Mouse (Mus musculus): ENCODE measurements around the gene Sox12. TPM values are rescaled to one million over a fixed set of nuclear protein-coding genes. Genes with fewer than 3 reads are reported as not detected.

Gene Sox12
- 49.7 and 50.2 TPM in 2 replicates for total RNA-seq (2014; rRNA removed)
- polyA plus RNA-seq (2015; fragmentation: Nextera tagmentation; extraction: Ambion mirVana): 9.7 and 10.1 TPM in 2 replicates

DNA sequence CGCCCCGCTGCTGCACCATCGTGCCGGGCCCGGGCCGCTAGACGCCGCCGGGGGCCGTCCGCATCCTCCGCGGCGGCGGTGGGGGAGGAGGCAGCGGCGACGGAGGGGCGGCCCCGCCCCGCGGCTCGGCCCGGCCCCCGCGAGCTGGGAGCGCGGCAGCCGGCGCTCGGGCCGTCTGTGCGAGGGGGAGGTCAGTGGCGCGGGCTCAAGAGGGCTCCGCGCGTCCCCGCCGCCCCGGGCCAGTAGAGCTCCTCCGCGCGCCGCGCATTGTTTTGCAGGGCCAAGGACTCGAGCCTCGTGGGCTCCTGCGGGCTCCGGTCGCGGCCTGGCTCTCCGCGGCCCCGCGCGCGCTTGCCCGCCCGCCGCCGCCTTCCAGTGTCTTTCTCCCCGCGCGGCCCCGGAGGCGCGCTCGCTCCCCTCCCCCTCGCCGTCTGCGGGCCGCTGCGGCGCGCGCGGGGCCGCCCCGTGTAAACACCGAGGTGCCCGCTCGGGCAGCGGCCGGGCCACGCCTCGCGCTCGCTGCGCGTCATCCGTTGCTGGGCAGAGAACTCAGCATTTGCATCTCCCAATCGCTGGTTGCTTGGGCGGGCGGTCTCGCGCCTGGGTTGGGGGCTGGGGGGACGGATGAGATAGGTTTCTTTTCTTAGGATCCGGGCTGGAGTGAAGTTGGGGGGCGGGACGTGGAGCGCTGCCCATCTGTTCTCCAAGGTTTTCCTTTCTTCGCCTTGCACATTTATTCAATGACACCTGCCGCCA, at the start of gene Sox12:
Gene Sox12 (minus strand): TSS at position 384 of the 756 bp plus-strand sequence.
- peak within 1 kb of the TSS; percentile 94 for H3K4me2 ChIP-seq (ENCODE audit: low read depth, low read length)
- H3K36me3 ChIP-seq (ENCODE audit: insufficient read depth, low read length): no peaks in the 10 kb centered on the region
- no peaks in the 10 kb centered on the region for H3K27me3 ChIP-seq (ENCODE audit: insufficient read depth, low read length)
- ATAC-seq: peak; percentile 73
- H3K9ac ChIP-seq (replicated peaks; ENCODE audit: low read length): peak within 1 kb of the TSS; percentile 78
- 3% methylated on average over 56 of the region's 104 CpGs for WGBS
- H3K27ac ChIP-seq: peak within 1 kb of the TSS; percentile 99
- peaks cover 18% of the 10 kb centered on the region; the same call in 1 of the 2 replicates for H3K4me1 ChIP-seq (ENCODE audit: insufficient read depth, low read length)
- DNase-seq (ENCODE audit: low spot score): peak; percentile 99
- H3K4me3 ChIP-seq (ENCODE audit: low read length): peak within 1 kb of the TSS; percentile 56
- TF ChIP-seq CTCF (IDR thresholded peaks at IDR 0.05; ENCODE audit: low read depth): no peak
- no peaks in the 10 kb centered on the region for H3K9me3 ChIP-seq (ENCODE audit: low read length)

DNA sequence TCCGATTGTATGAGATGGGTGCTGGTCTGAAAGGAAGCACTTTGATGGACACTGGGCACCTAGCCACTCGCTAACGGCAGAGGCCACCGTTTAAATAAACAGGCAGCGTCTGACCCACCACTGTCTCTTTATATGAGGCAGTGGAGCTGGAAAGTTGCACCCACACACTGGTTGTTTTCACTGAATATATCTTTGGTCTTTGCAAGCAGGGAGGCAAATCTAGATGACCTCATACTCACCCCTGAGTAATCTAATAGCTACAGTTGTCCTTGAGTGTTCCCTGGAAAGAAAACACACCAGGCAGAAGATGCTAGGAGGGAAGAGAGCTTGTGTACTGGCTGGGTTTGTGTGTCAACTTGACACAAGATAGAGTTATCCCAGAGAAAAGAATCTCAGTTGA, 49.6 kb upstream of the Sox12 start:
- no peak overlapping the region for H3K4me3 ChIP-seq (ENCODE audit: low read length)
- H3K4me2 ChIP-seq (ENCODE audit: low read depth, low read length): no peak overlapping the region
- peaks cover 4% of the 10 kb centered on the region for H3K4me1 ChIP-seq (ENCODE audit: insufficient read depth, low read length)
- H3K27me3 ChIP-seq (ENCODE audit: insufficient read depth, low read length): no peaks in the 10 kb centered on the region
- 40% methylated on average over 5 of the region's 5 CpGs for WGBS
- DNase-seq (ENCODE audit: low spot score) (no peak), ATAC-seq (no peak)
- H3K27ac ChIP-seq: no peak overlapping the region
- no peaks in the 10 kb centered on the region for H3K9me3 ChIP-seq (ENCODE audit: low read length)
- H3K9ac ChIP-seq (replicated peaks; ENCODE audit: low read length): no peak overlapping the region
- H3K36me3 ChIP-seq (ENCODE audit: insufficient read depth, low read length): no peaks in the 10 kb centered on the region
- TF ChIP-seq CTCF (IDR thresholded peaks at IDR 0.05; ENCODE audit: low read depth): no peak

DNA sequence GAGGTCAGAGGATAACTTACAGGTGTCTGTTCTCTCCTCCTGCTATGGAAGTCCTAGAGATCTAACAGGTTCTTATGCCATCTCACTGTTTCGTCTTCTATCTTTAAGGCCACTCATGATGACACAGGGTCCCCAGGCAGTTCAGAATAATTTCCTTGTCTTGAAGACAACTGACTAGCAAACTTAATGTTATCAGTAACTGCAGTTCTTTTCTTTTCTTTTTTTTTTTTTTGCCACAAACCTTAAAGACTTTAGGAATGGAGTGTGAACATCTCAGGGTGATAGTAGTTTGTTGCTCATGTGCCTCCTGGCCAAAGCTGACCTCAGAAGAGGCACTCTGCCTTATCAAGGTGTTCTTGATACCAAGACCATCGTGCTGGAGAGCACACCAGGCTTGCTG, 48.8 kb upstream of the Sox12 start:
- Histone ChIP-seq H3K36me3 (ENCODE audit: insufficient read depth, low read length) (no peaks in the 10 kb centered on the region), H3K4me1 (ENCODE audit: insufficient read depth, low read length) (peaks cover 4% of the 10 kb centered on the region), H3K9me3 (ENCODE audit: low read length) (no peaks in the 10 kb centered on the region), H3K4me3 (ENCODE audit: low read length) (no peak overlapping the region), H3K27me3 (ENCODE audit: insufficient read depth, low read length) (no peaks in the 10 kb centered on the region), H3K4me2 (ENCODE audit: low read depth, low read length) (no peak overlapping the region), H3K9ac (replicated peaks; ENCODE audit: low read length) (no peak overlapping the region), H3K27ac (no peak overlapping the region)
- ATAC-seq (no peak), DNase-seq (ENCODE audit: low spot score) (no peak)
- TF ChIP-seq CTCF (IDR thresholded peaks at IDR 0.05; ENCODE audit: low read depth): no peak
- 74% methylated on average over 2 of the region's 2 CpGs for WGBS

GRCm38 (mm10) chr2:152443281-152443680, 45.4 kb upstream of the Sox12 start:
- Histone ChIP-seq H3K36me3 (ENCODE audit: insufficient read depth, low read length) (no peaks in the 10 kb centered on the region), H3K4me3 (ENCODE audit: low read length) (no peak overlapping the region), H3K27ac (no peak overlapping the region), H3K4me2 (ENCODE audit: low read depth, low read length) (no peak overlapping the region), H3K4me1 (ENCODE audit: insufficient read depth, low read length) (peaks cover 4% of the 10 kb centered on the region), H3K9me3 (ENCODE audit: low read length) (no peaks in the 10 kb centered on the region), H3K9ac (replicated peaks; ENCODE audit: low read length) (no peak overlapping the region), H3K27me3 (ENCODE audit: insufficient read depth, low read length) (no peaks in the 10 kb centered on the region)
- no peak for ATAC-seq
- 72% methylated on average over 8 of the region's 8 CpGs for WGBS
- no peak for TF ChIP-seq CTCF (IDR thresholded peaks at IDR 0.05; ENCODE audit: low read depth)
- DNase-seq (ENCODE audit: low spot score): peak; percentile 59

DNA sequence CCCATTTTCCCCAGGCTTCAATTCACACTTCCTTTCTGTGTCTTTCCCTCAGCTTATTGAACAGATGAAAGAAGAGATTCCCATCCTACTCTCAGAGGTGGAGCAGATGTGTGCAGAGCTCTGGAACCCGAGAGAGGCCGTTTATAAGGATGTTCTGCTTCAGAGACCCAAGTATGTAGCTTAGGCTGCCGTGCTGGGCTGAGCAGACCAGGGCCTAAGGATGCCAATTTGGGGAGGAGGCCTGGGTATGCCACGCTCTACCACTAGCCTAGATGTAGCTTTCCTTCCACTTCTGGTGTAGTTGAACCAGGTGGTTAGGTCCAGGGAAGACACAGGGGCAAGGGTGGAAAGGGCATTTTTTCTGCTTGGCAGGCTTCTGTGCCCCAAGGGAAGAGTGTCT, 44.5 kb upstream of the Sox12 start:
- Histone ChIP-seq H3K4me3 (ENCODE audit: low read length) (no peak overlapping the region), H3K9ac (replicated peaks; ENCODE audit: low read length) (no peak overlapping the region), H3K4me2 (ENCODE audit: low read depth, low read length) (no peak overlapping the region), H3K4me1 (ENCODE audit: insufficient read depth, low read length) (peaks cover 4% of the 10 kb centered on the region), H3K27me3 (ENCODE audit: insufficient read depth, low read length) (no peaks in the 10 kb centered on the region), H3K36me3 (ENCODE audit: insufficient read depth, low read length) (no peaks in the 10 kb centered on the region), H3K9me3 (ENCODE audit: low read length) (no peaks in the 10 kb centered on the region), H3K27ac (no peak overlapping the region)
- 59% methylated on average over 4 of the region's 4 CpGs for WGBS
- no peak for ATAC-seq
- no peak for TF ChIP-seq CTCF (IDR thresholded peaks at IDR 0.05; ENCODE audit: low read depth)
- DNase-seq (ENCODE audit: low spot score): no peak

DNA sequence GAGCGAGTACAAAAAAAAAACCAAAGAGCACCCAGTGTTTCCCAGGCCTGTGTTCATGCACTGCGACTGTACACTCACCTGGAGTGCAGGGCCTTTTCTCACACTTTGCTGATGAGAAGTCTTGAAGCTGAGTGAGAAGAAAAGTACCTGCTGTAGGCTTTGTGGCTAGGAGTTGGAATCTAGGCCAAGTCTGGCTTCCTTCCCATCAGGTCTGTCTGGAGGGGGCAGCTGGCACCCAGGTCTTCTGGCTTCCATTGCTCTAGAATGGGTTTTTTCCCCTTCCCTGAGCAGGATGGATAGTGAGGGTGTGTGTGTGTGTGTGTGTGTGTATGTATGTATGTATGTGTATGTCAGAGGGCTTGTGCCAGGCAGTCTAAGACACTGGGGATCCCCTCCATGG, 42.0 kb upstream of the Sox12 start:
- WGBS: 88% methylated on average over 2 of the region's 2 CpGs
- DNase-seq (ENCODE audit: low spot score): no peak
- Histone ChIP-seq H3K4me3 (ENCODE audit: low read length) (no peak overlapping the region), H3K27me3 (ENCODE audit: insufficient read depth, low read length) (no peaks in the 10 kb centered on the region), H3K4me2 (ENCODE audit: low read depth, low read length) (no peak overlapping the region), H3K27ac (no peak overlapping the region), H3K9me3 (ENCODE audit: low read length) (no peaks in the 10 kb centered on the region), H3K4me1 (ENCODE audit: insufficient read depth, low read length) (peaks cover 4% of the 10 kb centered on the region), H3K9ac (replicated peaks; ENCODE audit: low read length) (no peak overlapping the region), H3K36me3 (ENCODE audit: insufficient read depth, low read length) (no peaks in the 10 kb centered on the region)
- no peak for ATAC-seq
- TF ChIP-seq CTCF (IDR thresholded peaks at IDR 0.05; ENCODE audit: low read depth): no peak

GRCm38 (mm10) chr2:152438963-152439362, 41.1 kb upstream of the Sox12 start:
- no peaks in the 10 kb centered on the region for H3K9me3 ChIP-seq (ENCODE audit: low read length)
- no peak for ATAC-seq
- no peaks in the 10 kb centered on the region for H3K36me3 ChIP-seq (ENCODE audit: insufficient read depth, low read length)
- no peak overlapping the region for H3K4me2 ChIP-seq (ENCODE audit: low read depth, low read length)
- no peak for DNase-seq (ENCODE audit: low spot score)
- no peak overlapping the region for H3K9ac ChIP-seq (replicated peaks; ENCODE audit: low read length)
- 71% methylated on average over 1 of the region's 1 CpGs for WGBS
- no peak overlapping the region for H3K4me3 ChIP-seq (ENCODE audit: low read length)
- H3K4me1 ChIP-seq (ENCODE audit: insufficient read depth, low read length): peaks cover 4% of the 10 kb centered on the region
- H3K27me3 ChIP-seq (ENCODE audit: insufficient read depth, low read length): no peaks in the 10 kb centered on the region
- no peak overlapping the region for H3K27ac ChIP-seq
- TF ChIP-seq CTCF (IDR thresholded peaks at IDR 0.05; ENCODE audit: low read depth): peak; percentile 44
